Mouse (Mus musculus) CH12.LX (cell line): ENCODE measurements around the gene Wscd1. TPM values are rescaled to one million over a fixed set of nuclear protein-coding genes. Genes with fewer than 3 reads are reported as not detected.

ENCODE experiments used
- DNase-seq: peaks from one replicate; pipeline ENCODE4 v3.0.0-alpha.2; 2013; ENCODE audit errors: extremely low read depth
- H3K27ac ChIP-seq: 2 replicates; pipeline ENCODE4 v1.5.1; 2012; ENCODE audit warnings: low read depth, mild to moderate bottlenecking, control low read depth, moderate library complexity; ENCODE audit not compliant: insufficient read depth
- H3K27me3 ChIP-seq: replicated peaks from 2 replicates; pipeline ENCODE3; 2012; ENCODE audit warnings: inconsistent platforms
- H3K36me3 ChIP-seq, 2 experiments: replicated peaks in 1 of 2; 2 replicates each; pipeline versions ENCODE3 to v1.6.1; 2012; ENCODE audit warnings: inconsistent platforms in 1 of 2, low read length in 1 of 2, mild to moderate bottlenecking in 1 of 2, mixed read lengths in 1 of 2, moderate library complexity in 1 of 2; ENCODE audit not compliant: control insufficient read depth in 1 of 2, insufficient read depth in 1 of 2
- H3K4me1 ChIP-seq, 2 experiments: 2 replicates each; pipeline ENCODE4 v1.6.1; 2012; ENCODE audit warnings: inconsistent platforms in 1 of 2, moderate library complexity in 1 of 2; ENCODE audit not compliant: insufficient read depth in 2 of 2, control insufficient read depth in 1 of 2
- H3K4me2 ChIP-seq: 2 replicates; pipeline ENCODE4 v1.6.1; 2012; ENCODE audit warnings: low read depth, mild to moderate bottlenecking, control low read depth; ENCODE audit not compliant: poor library complexity, insufficient read depth, severe bottlenecking
- H3K4me3 ChIP-seq, 3 experiments: fragments of 150-350 bp in 1 of 3; sonication (generic) in 1 of 3; replicated peaks in 1 of 3; 2 replicates each; pipeline versions ENCODE3 to v1.5.1; 2011 to 2012; ENCODE audit warnings: low read depth in 2 of 3, low read length in 2 of 3, mild to moderate bottlenecking in 2 of 3, moderate library complexity in 2 of 3, control low read depth in 1 of 3, improper control_type of control experiment in 1 of 3, inconsistent platforms in 1 of 3, mixed read lengths in 1 of 3; ENCODE audit not compliant: poor library complexity in 1 of 3
- H3K79me2 ChIP-seq: replicated peaks from 2 replicates; pipeline ENCODE4 v1.6.1; 2012; ENCODE audit warnings: mild to moderate bottlenecking, moderate library complexity; ENCODE audit not compliant: control insufficient read depth, poor library complexity, insufficient read depth, severe bottlenecking; ENCODE audit errors: extremely low read depth
- H3K9ac ChIP-seq: 2 replicates; pipeline ENCODE4 v1.6.1; 2012; ENCODE audit warnings: low read depth, mild to moderate bottlenecking, control low read depth, moderate library complexity; ENCODE audit not compliant: insufficient read depth
- H3K9me3 ChIP-seq: replicated peaks from 2 replicates; pipeline ENCODE3; 2012; ENCODE audit warnings: low read length, inconsistent platforms, mixed read lengths
- BHLHE40 ChIP-seq: IDR thresholded peaks from 2 replicates; pipeline ENCODE4 v1.6.1; 2011; ENCODE audit warnings: mild to moderate bottlenecking, low read depth, low read length, improper control_type of control experiment
- CHD1 ChIP-seq: IDR thresholded peaks from 2 replicates; pipeline ENCODE4 v1.6.1; 2012; ENCODE audit warnings: low read depth, low read length, improper control_type of control experiment, inconsistent platforms
- CTCF ChIP-seq, 2 experiments: IDR thresholded peaks in 1 of 2; conservative IDR thresholded peaks in 1 of 2; 2 replicates each; pipeline ENCODE4 v1.5.1; 2011 to 2012; ENCODE audit warnings: low read depth in 2 of 2, low read length in 2 of 2, improper control_type of control experiment in 1 of 2, inconsistent platforms in 1 of 2, mild to moderate bottlenecking in 1 of 2, moderate library complexity in 1 of 2
- ELF1 ChIP-seq: IDR thresholded peaks from 2 replicates; pipeline ENCODE4 v1.6.1; 2014; ENCODE audit warnings: low read depth, mild to moderate bottlenecking, inconsistent platforms, low read length, improper control_type of control experiment
- HCFC1 ChIP-seq: IDR thresholded peaks from 2 replicates; pipeline ENCODE4 v1.6.1; 2012; ENCODE audit warnings: low read depth, mild to moderate bottlenecking, inconsistent platforms, low read length, improper control_type of control experiment
- IRF4 ChIP-seq: IDR thresholded peaks from 2 replicates; pipeline ENCODE4 v1.6.1; 2014; ENCODE audit warnings: low read depth, mild to moderate bottlenecking, inconsistent platforms, low read length, improper control_type of control experiment
- JUND ChIP-seq: conservative IDR thresholded peaks from 2 replicates; pipeline ENCODE4 v1.6.1; 2011; ENCODE audit warnings: low read depth, low read length, improper control_type of control experiment
- MEF2A ChIP-seq: IDR thresholded peaks from 2 replicates; pipeline ENCODE4 v1.6.1; 2014; ENCODE audit warnings: low read depth, mild to moderate bottlenecking, inconsistent platforms, low read length, improper control_type of control experiment, borderline replicate concordance
- MXI1 ChIP-seq: IDR thresholded peaks from 2 replicates; pipeline ENCODE4 v1.6.1; 2011; ENCODE audit warnings: mild to moderate bottlenecking, low read depth, low read length, improper control_type of control experiment
- NELFE ChIP-seq: IDR thresholded peaks from 2 replicates; pipeline ENCODE4 v1.6.1; 2011; ENCODE audit warnings: low read depth, low read length, improper control_type of control experiment
- NRF1 ChIP-seq: IDR thresholded peaks from 2 replicates; pipeline ENCODE4 v1.6.1; 2014; ENCODE audit warnings: low read depth, mild to moderate bottlenecking, inconsistent platforms, low read length, improper control_type of control experiment, moderate library complexity
- POLR2AphosphoS2 ChIP-seq: IDR thresholded peaks from 2 replicates; pipeline ENCODE4 v1.6.1; 2011; ENCODE audit warnings: low read depth, low read length, improper control_type of control experiment
- RAD21 ChIP-seq: IDR thresholded peaks from 2 replicates; pipeline ENCODE4 v1.6.1; 2011; ENCODE audit warnings: low read depth, mild to moderate bottlenecking, low read length, improper control_type of control experiment, moderate library complexity
- RCOR1 ChIP-seq: conservative IDR thresholded peaks from 2 replicates; pipeline ENCODE4 v1.6.1; 2012; ENCODE audit warnings: low read depth, mild to moderate bottlenecking, inconsistent platforms, low read length, improper control_type of control experiment
- SIN3A ChIP-seq: IDR thresholded peaks from 2 replicates; pipeline ENCODE4 v1.6.1; 2012; ENCODE audit warnings: low read length, improper control_type of control experiment, inconsistent platforms
- SMC3 ChIP-seq: IDR thresholded peaks from 2 replicates; pipeline ENCODE4 v1.6.1; 2011; ENCODE audit warnings: low read depth, low read length, improper control_type of control experiment
- TCF12 ChIP-seq: IDR thresholded peaks from 2 replicates; pipeline ENCODE4 v1.6.1; 2014; ENCODE audit warnings: low read depth, mild to moderate bottlenecking, inconsistent platforms, low read length, improper control_type of control experiment
- ZC3H11A ChIP-seq: IDR thresholded peaks from 2 replicates; pipeline ENCODE4 v1.6.1; 2012; ENCODE audit warnings: low read depth, mild to moderate bottlenecking, inconsistent platforms, low read length, improper control_type of control experiment
- ZKSCAN1 ChIP-seq: IDR thresholded peaks from 2 replicates; pipeline ENCODE4 v1.6.1; 2012; ENCODE audit warnings: low read depth, inconsistent platforms, low read length, improper control_type of control experiment, borderline replicate concordance
- ZNF384 ChIP-seq: IDR thresholded peaks from 2 replicates; pipeline ENCODE4 v1.6.1; 2012; ENCODE audit warnings: low read depth, low read length, improper control_type of control experiment, inconsistent platforms
- dilution Hi-C: fragments of 300-500 bp; cut with MboI; formaldehyde crosslinking; loops from 2 replicates; pipeline ENCODE4 v1.14.3; 2020; ENCODE audit warnings: low sequenced_read_pairs; ENCODE audit not compliant: extremely low pct_unique_long_range_greater_than_20kb, extremely low pct_ligation_motif_present
- in situ Hi-C: fragments of 300-500 bp; cut with MboI; formaldehyde crosslinking; loops from 3 replicates; pipeline ENCODE4 v1.14.3; 2019; ENCODE audit warnings: low sequenced_read_pairs, low pct_ligation_motif_present, low pct_unique_long_range_greater_than_20kb, mixed read lengths
- polyA plus RNA-seq: library from polyadenylated mRNA; unstranded; fragments of >175 nt; gene quantifications from 2 replicates; pipeline ENCODE4 v1.2.1, GENCODE M21; 2012; ENCODE audit warnings: low read depth; ENCODE audit not compliant: insufficient read length
- total RNA-seq, 2 experiments: library from RNA; depleted of rRNA; stranded (reverse); fragments of 300-350 nt in 1 of 2; fragments of >200 nt in 1 of 2; gene quantifications; 2 replicates each; pipeline ENCODE4 v1.2.3; 2012 to 2014

The Wscd1 gene
- total RNA-seq (2012; rRNA removed) (not detected in 2 replicates), total RNA-seq (2014; rRNA removed) (not detected in 2 replicates), polyA plus RNA-seq (not detected in 2 replicates)

DNA sequence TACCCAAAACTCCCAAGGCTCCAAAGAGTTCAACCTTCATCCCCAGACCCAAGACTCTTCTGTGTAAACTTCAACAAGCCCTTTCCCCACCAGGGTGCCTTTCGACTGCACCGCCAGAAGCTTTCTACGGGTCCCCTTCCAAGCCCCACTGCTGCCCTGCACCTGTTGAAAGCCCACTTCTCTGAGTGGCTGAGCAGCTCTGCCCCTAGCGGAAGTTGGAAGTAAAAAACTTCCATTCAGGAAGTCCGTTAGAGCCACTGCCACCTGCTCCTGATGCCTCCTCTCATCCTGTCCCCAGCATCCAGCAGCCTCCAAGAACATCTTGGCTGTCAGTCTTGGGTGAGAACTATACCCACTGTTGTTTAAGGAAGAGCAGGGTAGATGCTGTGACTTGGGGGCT is at the start of gene Wscd1:
Gene Wscd1, plus strand, starts transcription at position 250 of the 400 bp plus-strand sequence.
- Histone ChIP-seq H3K9ac (no peak within 1 kb of the TSS), H3K9me3 (peaks cover 7% of the 10 kb centered on the region), H3K27ac (no peak within 1 kb of the TSS), H3K4me1 (no peaks in the 10 kb centered on the region), H3K79me2 (no peaks in the 10 kb centered on the region), H3K27me3 (peaks cover 68% of the 10 kb centered on the region), H3K4me2 (no peak within 1 kb of the TSS), H3K36me3 (no peaks in the 10 kb centered on the region), H3K4me3 (no peak within 1 kb of the TSS)
- dilution Hi-C loops (no loop called here), in situ Hi-C loops (no loop called here)
- TF ChIP-seq SMC3 (peak; percentile 7; the same call in 1 of the 2 replicates), ZC3H11A (no peak), CTCF (conservative IDR thresholded peaks at IDR 0.05 in 1 of 2, IDR thresholded peaks at IDR 0.05 in 1 of 2; ENCODE audit: low read depth in 2 of 2, low read length in 2 of 2) (peak in 1 of 2 experiments; percentile 55; a peak in 3 of 4 replicates), CHD1 (no peak), RAD21 (peak; percentile 28), MXI1 (no peak), SIN3A (no peak), NRF1 (no peak), RCOR1 (no peak), ZNF384 (no peak), POLR2AphosphoS2 (no peak), ELF1 (0 out of 2 replicates have a peak, but pooled peaks have one; percentile 42), ZKSCAN1 (no peak), MEF2A (no peak)
- no peak for DNase-seq

GRCm38 (mm10) chr11:71728066-71728465 is 21.7 kb upstream of the Wscd1 start:
- Histone ChIP-seq H3K4me2 (no peak overlapping the region), H3K36me3 (no peaks in the 10 kb centered on the region), H3K79me2 (no peaks in the 10 kb centered on the region), H3K9ac (no peak overlapping the region), H3K27ac (no peak overlapping the region), H3K9me3 (no peaks in the 10 kb centered on the region), H3K4me1 (peaks cover 6 to 19% of the 10 kb centered on the region in 2 experiments; a peak in 3 of 4 replicates), H3K4me3 (no peak overlapping the region), H3K27me3 (peaks cover 85% of the 10 kb centered on the region)
- dilution Hi-C loops, result no loop called here
- DNase-seq, result no peak
- in situ Hi-C loops, result no loop called here
- no peak for TF ChIP-seq JUND
- TF ChIP-seq TCF12, result no peak
- TF ChIP-seq HCFC1, result no peak
- TF ChIP-seq POLR2AphosphoS2, result no peak
- TF ChIP-seq IRF4, result no peak
- no peak for TF ChIP-seq NELFE
- TF ChIP-seq BHLHE40, result 0 out of 2 replicates have a peak, but pooled peaks have one; percentile 16
